Mouse (Mus musculus): ENCODE results near the gene Actr1b.

- TF ChIP-seq CTCF (IDR thresholded peaks at IDR 0.05; ENCODE audit: borderline replicate concordance, insufficient read depth, low read depth, low read length) (no peak), POLR2A (IDR thresholded peaks at IDR 0.05; ENCODE audit: borderline replicate concordance, insufficient read depth, low read length) (no peak)
These were observed 41.4 kb downstream of the Actr1b start for GRCm38 (mm10) chr1:36672648-36673350.
